In the genomic region with DNA sequence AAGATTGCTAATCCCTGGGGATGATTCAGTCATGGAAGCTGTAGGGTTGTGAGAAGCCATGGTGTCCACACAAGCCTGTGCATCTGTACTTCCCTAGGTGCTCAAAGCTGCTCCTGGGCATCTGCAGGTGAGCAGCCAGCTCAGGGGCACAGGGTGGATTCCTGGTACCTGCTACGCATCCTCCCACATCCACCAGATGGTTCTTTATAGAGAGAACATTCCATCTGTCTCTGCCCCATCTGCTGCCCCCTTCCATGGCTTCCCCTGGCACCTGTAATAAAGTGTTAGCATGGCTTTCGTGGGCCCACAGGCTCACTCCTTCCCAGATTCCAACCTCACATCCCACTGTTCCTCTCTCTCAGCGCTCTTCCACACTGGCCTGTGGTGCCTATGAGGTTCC, we compare ENCODE assay signal across 17 mouse cellular contexts. TPM values are rescaled to one million over a fixed set of nuclear protein-coding genes. Genes with fewer than 3 reads are reported as not detected.
"Had no signal": no experiment of that assay in that cellular context is flagged by ENCODE, and none has a peak within 500 bp of the region (broad histone marks: within the 10 kb centered on the region; RNA-seq: fewer than 3 reads in every experiment).

No protein-coding gene starts in this region.

- H3K4me1 ChIP-seq: megakaryocyte, embryonic 14.5 days; midbrain, embryonic 15.5 days; stomach, embryonic 15.5 days had no signal

- DNase-seq: liver, postnatal 0 days; lung, adult 2 months; lung, postnatal 14 days; lung, postnatal 36 days; retina, postnatal 1 day; thymus, postnatal 14 days; thymus, postnatal 36 days had no signal

- H3K4me3 ChIP-seq: lung, embryonic 15.5 days; megakaryocyte, embryonic 14.5 days; midbrain, embryonic 13.5 days; midbrain, embryonic 15.5 days; neural tube, embryonic 12.5 days; stomach, embryonic 15.5 days had no signal

- ATAC-seq: liver, postnatal 0 days; lung, postnatal 0 days; midbrain, embryonic 15.5 days had no signal

- H3K27ac ChIP-seq: lung, embryonic 15.5 days; macrophage; midbrain, embryonic 13.5 days; midbrain, embryonic 15.5 days; neural tube, embryonic 12.5 days; stomach, embryonic 15.5 days; stomach, postnatal 0 days had no signal

RNA-seq across cellular contexts. Expression of a gene that starts 10.7 kb away (rescaled TPM):
- total RNA-seq: neutrophil, adult 5-6 weeks had no signal
